Mouse (Mus musculus): ENCODE measurements around the gene Aco1. TPM values are rescaled to one million over a fixed set of nuclear protein-coding genes. Genes with fewer than 3 reads are reported as not detected.

Gene Aco1
- total and polyA plus RNA-seq, 3 experiments: 34.1 to 144 (median 119) TPM

GRCm38 (mm10) chr4:40154751-40155150, 11.9 kb downstream of the Aco1 start:
- peaks cover 89% of the 10 kb centered on the region for H3K4me1 ChIP-seq (ENCODE audit: insufficient read depth, low read depth, low read length)

GRCm38 (mm10) chr4:40155467-40155999, 12.7 kb downstream of the Aco1 start:
- Histone ChIP-seq H3K27me3 (ENCODE audit: insufficient read depth, low read length) (no peaks in the 10 kb centered on the region), H3K36me3 (replicated peaks) (peaks cover 53% of the 10 kb centered on the region), H3K9me3 (replicated peaks) (peaks cover 2% of the 10 kb centered on the region), H3K4me1 (ENCODE audit: insufficient read depth, low read depth, low read length) (peaks cover 82% of the 10 kb centered on the region), H3K4me3 (ENCODE audit: low read depth, low read length) (peak overlapping the region; percentile 67)
- peak; percentile 66 for DNase-seq (ENCODE audit: low spot score)
- TF ChIP-seq POLR2AphosphoS5 (IDR thresholded peaks at IDR 0.05; ENCODE audit: insufficient replicate concordance, low read depth, low read length): no peak
- TF ChIP-seq TAL1 (conservative IDR thresholded peaks at IDR 0.05; ENCODE audit: low read depth, low read length): peak; percentile 42; the same call in 1 of the 2 replicates
- no peak for TF ChIP-seq GATA1 (IDR thresholded peaks at IDR 0.05; ENCODE audit: borderline replicate concordance, low read length)
- ATAC-seq (ENCODE audit: extremely low read depth, insufficient number of reproducible peaks, low FRiP score, poor library complexity, severe bottlenecking): peak; percentile 80

More at GRCm38 (mm10) chr4:40154751-40155150, 11.9 kb downstream of the Aco1 start:
- TF ChIP-seq POLR2AphosphoS5 (IDR thresholded peaks at IDR 0.05; ENCODE audit: insufficient replicate concordance, low read depth, low read length) (no peak), GATA2 (IDR thresholded peaks at IDR 0.05; ENCODE audit: borderline replicate concordance, low read depth, low read length) (no peak), CTCF (IDR thresholded peaks at IDR 0.05; ENCODE audit: low read depth, low read length) (no peak), GATA1 (IDR thresholded peaks at IDR 0.05; ENCODE audit: borderline replicate concordance, low read length) (no peak), TAL1 (conservative IDR thresholded peaks at IDR 0.05; ENCODE audit: low read depth, low read length) (no peak)
- H3K27me3 ChIP-seq (ENCODE audit: insufficient read depth, low read length): no peaks in the 10 kb centered on the region
- DNase-seq (ENCODE audit: low spot score) (no peak), ATAC-seq (ENCODE audit: extremely low read depth, insufficient number of reproducible peaks, low FRiP score, poor library complexity, severe bottlenecking) (no peak)
- no peaks in the 10 kb centered on the region for H3K9me3 ChIP-seq (replicated peaks)
- H3K36me3 ChIP-seq (replicated peaks): peaks cover 55% of the 10 kb centered on the region
- H3K4me3 ChIP-seq (ENCODE audit: low read depth, low read length): peak overlapping the region; percentile 62; the same call in 1 of the 2 replicates

- H3K4me1 ChIP-seq (ENCODE audit: insufficient read depth, low read depth, low read length): peaks cover 82% of the 10 kb centered on the region
- DNase-seq (ENCODE audit: low spot score) (no peak), ATAC-seq (ENCODE audit: extremely low read depth, insufficient number of reproducible peaks, low FRiP score, poor library complexity, severe bottlenecking) (no peak)
- H3K36me3 ChIP-seq (replicated peaks): peaks cover 54% of the 10 kb centered on the region
- no peak for TF ChIP-seq GATA2 (IDR thresholded peaks at IDR 0.05; ENCODE audit: borderline replicate concordance, low read depth, low read length)
- no peak for TF ChIP-seq CTCF (IDR thresholded peaks at IDR 0.05; ENCODE audit: low read depth, low read length)
- TF ChIP-seq POLR2AphosphoS5 (IDR thresholded peaks at IDR 0.05; ENCODE audit: insufficient replicate concordance, low read depth, low read length): no peak
- TF ChIP-seq GATA1 (IDR thresholded peaks at IDR 0.05; ENCODE audit: borderline replicate concordance, low read length): no peak
- TF ChIP-seq TAL1 (conservative IDR thresholded peaks at IDR 0.05; ENCODE audit: low read depth, low read length): no peak
- no peaks in the 10 kb centered on the region for H3K27me3 ChIP-seq (ENCODE audit: insufficient read depth, low read length)
- peaks cover 7% of the 10 kb centered on the region for H3K9me3 ChIP-seq (replicated peaks)
- H3K4me3 ChIP-seq (ENCODE audit: low read depth, low read length): peak overlapping the region; percentile 67
Observed at GRCm38 (mm10) chr4:40156153-40156552, 13.3 kb downstream of the Aco1 start.

- Histone ChIP-seq H3K4me3 (ENCODE audit: low read depth, low read length) (peak overlapping the region; percentile 67), H3K9me3 (replicated peaks) (peaks cover 7% of the 10 kb centered on the region), H3K4me1 (ENCODE audit: insufficient read depth, low read depth, low read length) (peaks cover 75% of the 10 kb centered on the region), H3K36me3 (replicated peaks) (peaks cover 53% of the 10 kb centered on the region), H3K27me3 (ENCODE audit: insufficient read depth, low read length) (no peaks in the 10 kb centered on the region)
- TF ChIP-seq TAL1 (conservative IDR thresholded peaks at IDR 0.05; ENCODE audit: low read depth, low read length) (peak; percentile 51), GATA1 (IDR thresholded peaks at IDR 0.05; ENCODE audit: borderline replicate concordance, low read length) (no peak)
- peak; percentile 6; the same call in 1 of the 2 replicates for ATAC-seq (ENCODE audit: extremely low read depth, insufficient number of reproducible peaks, low FRiP score, poor library complexity, severe bottlenecking)
- no peak for DNase-seq (ENCODE audit: low spot score)
Observed at GRCm38 (mm10) chr4:40156582-40157499, 14.0 kb downstream of the Aco1 start.

- peak overlapping the region; percentile 67; the same call in 1 of the 2 replicates for H3K4me3 ChIP-seq (ENCODE audit: low read depth, low read length)
- no peak for TF ChIP-seq GATA1 (IDR thresholded peaks at IDR 0.05; ENCODE audit: borderline replicate concordance, low read length)
- no peak for TF ChIP-seq POLR2AphosphoS5 (IDR thresholded peaks at IDR 0.05; ENCODE audit: insufficient replicate concordance, low read depth, low read length)
- TF ChIP-seq GATA2 (IDR thresholded peaks at IDR 0.05; ENCODE audit: borderline replicate concordance, low read depth, low read length): no peak
- TF ChIP-seq CTCF (IDR thresholded peaks at IDR 0.05; ENCODE audit: low read depth, low read length): no peak
- TF ChIP-seq TAL1 (conservative IDR thresholded peaks at IDR 0.05; ENCODE audit: low read depth, low read length): no peak
- peaks cover 49% of the 10 kb centered on the region for H3K36me3 ChIP-seq (replicated peaks)
- H3K27me3 ChIP-seq (ENCODE audit: insufficient read depth, low read length): no peaks in the 10 kb centered on the region
- ATAC-seq (ENCODE audit: extremely low read depth, insufficient number of reproducible peaks, low FRiP score, poor library complexity, severe bottlenecking): no peak
- peaks cover 7% of the 10 kb centered on the region for H3K9me3 ChIP-seq (replicated peaks)
- no peak for DNase-seq (ENCODE audit: low spot score)
- H3K4me1 ChIP-seq (ENCODE audit: insufficient read depth, low read depth, low read length): peaks cover 67% of the 10 kb centered on the region
Observed at GRCm38 (mm10) chr4:40157500-40158223, 14.8 kb downstream of the Aco1 start.

GRCm38 (mm10) chr4:40158224-40158540, 15.3 kb downstream of the Aco1 start:
- no peak for TF ChIP-seq POLR2AphosphoS5 (IDR thresholded peaks at IDR 0.05; ENCODE audit: insufficient replicate concordance, low read depth, low read length)
- TF ChIP-seq GATA2 (IDR thresholded peaks at IDR 0.05; ENCODE audit: borderline replicate concordance, low read depth, low read length): no peak
- TF ChIP-seq TAL1 (conservative IDR thresholded peaks at IDR 0.05; ENCODE audit: low read depth, low read length): no peak
- no peak for TF ChIP-seq GATA1 (IDR thresholded peaks at IDR 0.05; ENCODE audit: borderline replicate concordance, low read length)
- TF ChIP-seq CTCF (IDR thresholded peaks at IDR 0.05; ENCODE audit: low read depth, low read length): no peak
- ATAC-seq (ENCODE audit: extremely low read depth, insufficient number of reproducible peaks, low FRiP score, poor library complexity, severe bottlenecking): no peak
- Histone ChIP-seq H3K4me1 (ENCODE audit: insufficient read depth, low read depth, low read length) (peaks cover 62% of the 10 kb centered on the region), H3K9me3 (replicated peaks) (peaks cover 7% of the 10 kb centered on the region), H3K27me3 (ENCODE audit: insufficient read depth, low read length) (no peaks in the 10 kb centered on the region), H3K4me3 (ENCODE audit: low read depth, low read length) (peak overlapping the region; percentile 67; the same call in 1 of the 2 replicates), H3K36me3 (replicated peaks) (peaks cover 52% of the 10 kb centered on the region)
- no peak for DNase-seq (ENCODE audit: low spot score)

All from G1E (cell line).